Mouse (Mus musculus) liver, embryonic 14.5 days (tissue): ENCODE results near the gene St6galnac3. TPM values are rescaled to one million over a fixed set of nuclear protein-coding genes. Genes with fewer than 3 reads are reported as not detected.
A peak's percentile ranks its signal among the peaks of the same experiment; 100 is the strongest.

Experiments used
- ATAC-seq: fragments of 200-750 bp; cut with Nextera tagmentation; 2 replicates; pipeline ENCODE4 v1.8.0; 2017; ENCODE audit warnings: moderate number of reproducible peaks, mild to moderate bottlenecking, moderate library complexity; ENCODE audit not compliant: insufficient read depth
- DNase-seq, 3 experiments: peaks; one replicate each; pipeline ENCODE4 v3.0.0-alpha.2; 2012 to 2013; ENCODE audit warnings: low read depth in 3 of 3, low spot score in 3 of 3
- H3K27ac ChIP-seq: fragments of 300-500 bp; sonication (generic); 2 replicates; pipeline ENCODE4 v1.5.1; 2014; ENCODE audit warnings: moderate library complexity, mild to moderate bottlenecking, control low read depth, inconsistent platforms
- H3K27me3 ChIP-seq: fragments of 300-500 bp; sonication (generic); 2 replicates; pipeline ENCODE4 v1.6.1; 2014; ENCODE audit warnings: mild to moderate bottlenecking, low read length, moderate library complexity; ENCODE audit not compliant: control insufficient read depth, insufficient read depth
- H3K36me3 ChIP-seq: fragments of 300-500 bp; sonication (generic); replicated peaks from 2 replicates; pipeline ENCODE4 v1.6.1; 2014; ENCODE audit warnings: low read depth; ENCODE audit not compliant: control insufficient read depth, insufficient read depth
- H3K4me1 ChIP-seq, 2 experiments: fragments of 200-500 bp in 1 of 2; fragments of 300-500 bp in 1 of 2; sonication (generic) in 1 of 2; replicated peaks; 2 replicates each; pipeline ENCODE4 v1.6.1; 2012 to 2014; ENCODE audit warnings: antibody characterized with exemption in 1 of 2, inconsistent platforms in 1 of 2, low read length in 1 of 2; ENCODE audit not compliant: control insufficient read depth in 2 of 2, insufficient read depth in 2 of 2
- H3K4me2 ChIP-seq: fragments of 300-500 bp; sonication (generic); 2 replicates; pipeline ENCODE4 v1.6.1; 2014; ENCODE audit warnings: low read depth, mild to moderate bottlenecking, control low read depth, moderate library complexity
- H3K4me3 ChIP-seq, 2 experiments: fragments of 200-500 bp in 1 of 2; fragments of 300-500 bp in 1 of 2; sonication (generic) in 1 of 2; 2 replicates each; pipeline ENCODE4 v1.5.1; 2012 to 2014; ENCODE audit warnings: low read depth in 2 of 2, low read length in 2 of 2, mild to moderate bottlenecking in 2 of 2, control low read depth in 1 of 2, inconsistent platforms in 1 of 2, moderate library complexity in 1 of 2; ENCODE audit not compliant: insufficient read depth in 1 of 2
- H3K9ac ChIP-seq: fragments of 300-500 bp; sonication (generic); replicated peaks from 2 replicates; pipeline ENCODE4 v1.6.1; 2014; ENCODE audit warnings: mild to moderate bottlenecking, control low read depth, moderate library complexity
- H3K9me3 ChIP-seq: fragments of 300-500 bp; sonication (generic); 2 replicates; pipeline ENCODE4 v1.6.1; 2016; ENCODE audit warnings: low read length, mixed read lengths; ENCODE audit not compliant: control insufficient read depth
- CTCF ChIP-seq: IDR thresholded peaks from 2 replicates; pipeline ENCODE4 v1.5.1; 2016; ENCODE audit warnings: antibody characterized with exemption, low read depth, control low read depth
- EP300 ChIP-seq: IDR thresholded peaks from 2 replicates; pipeline ENCODE4 v1.6.1; 2016; ENCODE audit warnings: antibody characterized with exemption, low read depth
- WGBS: fragments of 180-500 bp; shearing (Covaris S2); extraction: QIAGEN DNeasy Blood & Tissue Kit; methylation state at CpG from one replicate; pipeline ENCODE4 v1.1.7; 2014; ENCODE audit not compliant: insufficient replicate concordance; 5-methylcytosine and 5-hydroxymethylcytosine counted together
- polyA plus RNA-seq, 2 experiments: library from polyadenylated mRNA; depleted of rRNA in 1 of 2; stranded (reverse) in 1 of 2; unstranded in 1 of 2; fragments of >200 nt; fragmentation: Nextera tagmentation in 1 of 2; extraction: Ambion mirVana in 1 of 2; gene quantifications; 2 replicates each; pipeline versions ENCODE4 v1.2.1 to v1.2.3; 2012 to 2014

St6galnac3 gene
- polyA plus RNA-seq, 2 experiments = 2.9 to 5.7 TPM

DNA sequence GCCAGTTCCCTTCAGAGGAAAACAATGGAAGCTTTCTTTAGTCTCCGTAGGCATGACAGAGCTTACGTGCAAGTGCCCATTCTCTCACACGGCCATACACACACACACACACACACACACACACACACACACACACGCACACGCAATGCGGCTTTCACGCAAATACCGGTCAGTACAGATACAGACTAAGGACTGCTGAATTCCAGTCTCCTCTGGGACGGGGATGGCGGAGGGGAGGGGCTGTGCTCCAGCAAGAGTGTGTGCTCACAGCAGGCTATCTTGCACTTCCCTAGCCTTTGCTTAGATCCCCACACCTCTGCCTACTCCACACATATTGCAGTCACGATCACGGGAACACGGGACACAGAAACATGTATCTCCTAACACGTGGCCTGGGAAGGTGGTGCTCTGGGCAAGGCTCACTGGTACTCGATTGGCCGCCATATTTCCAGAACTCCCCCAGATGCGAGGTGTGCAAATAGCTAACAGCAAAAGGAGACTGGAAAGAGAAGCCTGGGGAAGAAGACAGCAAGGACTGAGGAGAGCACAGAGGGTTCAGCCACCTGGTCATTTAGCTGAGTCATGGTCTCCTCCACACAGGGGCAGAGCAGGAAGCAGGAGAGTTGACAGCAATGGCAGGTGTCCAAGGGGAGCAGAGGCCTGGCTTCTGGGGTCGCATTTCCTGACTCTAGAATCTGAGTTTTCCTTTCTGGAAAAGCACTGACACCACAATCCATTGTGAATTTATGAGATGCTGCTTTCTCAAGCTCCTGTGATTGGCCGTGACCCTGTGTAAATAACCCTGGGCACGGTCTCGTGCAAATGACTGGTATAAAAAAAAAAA lies 56.3 kb downstream of the St6galnac3 start:
- Histone ChIP-seq H3K4me1 (peaks cover 18 to 39% of the 10 kb centered on the region in 2 experiments), H3K4me2 (no peak overlapping the region), H3K27me3 (no peaks in the 10 kb centered on the region), H3K9ac (no peak overlapping the region), H3K9me3 (no peaks in the 10 kb centered on the region), H3K27ac (no peak overlapping the region), H3K4me3 (no peak overlapping the region), H3K36me3 (no peaks in the 10 kb centered on the region)
- no peak for DNase-seq
- no peak for TF ChIP-seq CTCF
- TF ChIP-seq EP300 = no peak
- WGBS = 75% methylated on average over 21 of the region's 21 CpGs
- ATAC-seq = 0 out of 2 replicates have a peak, but pooled peaks have one; percentile 25

DNA sequence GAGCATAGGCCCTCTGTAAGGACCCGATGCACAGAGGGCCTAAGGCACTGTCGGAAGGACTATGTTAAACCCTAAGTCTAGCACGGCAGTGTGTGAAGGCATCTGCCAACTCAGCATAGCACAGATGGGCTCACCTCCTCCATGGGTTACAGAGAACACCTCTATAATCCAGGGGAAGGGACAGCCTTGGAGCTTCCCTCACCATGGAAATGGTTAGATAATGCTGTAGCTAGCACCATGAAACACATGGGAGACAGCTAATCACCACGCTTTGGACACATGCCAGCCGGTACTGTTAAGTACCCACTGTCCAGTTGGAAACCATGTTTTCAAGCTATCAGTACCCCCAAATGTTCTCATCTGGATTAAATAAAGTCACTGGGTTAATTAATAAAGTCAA lies 60.3 kb downstream of the St6galnac3 start:
- DNase-seq (no peak), ATAC-seq (no peak)
- Histone ChIP-seq H3K27me3 (no peaks in the 10 kb centered on the region), H3K4me3 (no peak overlapping the region), H3K4me1 (peaks cover 18 to 28% of the 10 kb centered on the region in 2 experiments), H3K27ac (no peak overlapping the region), H3K36me3 (no peaks in the 10 kb centered on the region), H3K9me3 (no peaks in the 10 kb centered on the region), H3K4me2 (no peak overlapping the region), H3K9ac (no peak overlapping the region)
- TF ChIP-seq EP300 (no peak), CTCF (no peak)
- WGBS = 88% methylated on average over 5 of the region's 5 CpGs

DNA sequence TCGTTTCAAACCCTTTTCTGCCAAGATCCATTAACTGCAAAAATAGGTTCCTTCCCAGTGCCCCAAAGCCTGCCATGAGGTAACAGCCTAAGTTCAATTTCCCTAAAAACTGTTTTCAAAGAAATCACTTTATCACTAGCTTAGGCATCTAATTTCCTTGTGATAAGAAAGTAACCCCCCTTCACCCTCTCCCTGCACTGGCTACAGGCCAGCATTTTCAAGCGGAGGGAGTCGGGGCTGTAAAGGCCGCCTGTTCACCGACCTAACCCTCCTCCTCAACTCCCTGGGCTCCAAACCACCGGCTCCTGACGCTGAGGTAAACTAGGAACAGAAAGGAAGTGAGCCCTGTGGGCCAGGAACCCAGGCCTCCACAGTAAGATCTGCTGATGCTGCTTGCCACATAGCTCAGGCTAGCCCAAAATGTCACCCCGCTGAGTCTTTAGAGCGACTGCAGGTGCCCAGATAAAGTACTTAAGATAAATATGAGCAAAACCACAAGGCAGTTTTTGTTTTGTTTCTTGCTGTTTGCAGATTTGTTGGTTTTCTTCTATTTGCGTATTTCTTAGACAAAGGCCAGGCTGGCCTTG lies 61.0 kb downstream of the St6galnac3 start:
- DNase-seq (no peak), ATAC-seq (no peak)
- Histone ChIP-seq H3K27ac (no peak overlapping the region), H3K4me2 (no peak overlapping the region), H3K9me3 (no peaks in the 10 kb centered on the region), H3K4me3 (no peak overlapping the region), H3K27me3 (no peaks in the 10 kb centered on the region), H3K36me3 (no peaks in the 10 kb centered on the region), H3K9ac (peak overlapping the region; percentile 9; the same call in 1 of the 2 replicates), H3K4me1 (peaks cover 18 to 26% of the 10 kb centered on the region in 2 experiments)
- TF ChIP-seq CTCF = no peak
- TF ChIP-seq EP300 = peak; percentile 24; the same call in 1 of the 2 replicates
- WGBS = 18% methylated on average over 10 of the region's 10 CpGs

DNA sequence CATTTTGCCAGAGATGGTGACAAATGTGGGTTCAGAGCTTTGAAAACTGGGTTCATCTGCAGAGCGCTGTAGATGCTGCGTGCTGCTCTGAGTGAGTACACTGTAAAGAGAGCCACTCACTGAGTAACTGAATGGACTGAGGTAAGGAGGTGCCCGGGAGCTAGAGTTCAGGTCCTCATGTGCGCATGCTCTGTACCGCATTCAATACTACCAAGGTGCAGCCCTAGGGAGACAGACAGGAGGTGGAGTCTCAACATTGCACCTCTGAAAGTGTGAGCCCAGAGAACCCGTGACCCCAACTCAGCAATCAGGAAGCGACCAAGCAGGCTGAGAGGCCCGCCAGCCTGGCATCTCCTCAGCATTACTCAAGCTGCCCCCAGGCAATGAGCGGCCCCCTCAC lies 62.2 kb downstream of the St6galnac3 start:
- no peaks in the 10 kb centered on the region for H3K36me3 ChIP-seq
- WGBS = 83% methylated on average over 9 of the region's 9 CpGs
- H3K9me3 ChIP-seq = no peaks in the 10 kb centered on the region
- no peaks in the 10 kb centered on the region for H3K27me3 ChIP-seq
- no peak for TF ChIP-seq CTCF
- no peak for TF ChIP-seq EP300
- ATAC-seq (no peak), DNase-seq (no peak)
- no peak overlapping the region for H3K4me3 ChIP-seq
- H3K4me1 ChIP-seq = peaks cover 18 to 20% of the 10 kb centered on the region in 2 experiments
- H3K27ac ChIP-seq = no peak overlapping the region
- H3K4me2 ChIP-seq = no peak overlapping the region
- H3K9ac ChIP-seq = no peak overlapping the region

DNA sequence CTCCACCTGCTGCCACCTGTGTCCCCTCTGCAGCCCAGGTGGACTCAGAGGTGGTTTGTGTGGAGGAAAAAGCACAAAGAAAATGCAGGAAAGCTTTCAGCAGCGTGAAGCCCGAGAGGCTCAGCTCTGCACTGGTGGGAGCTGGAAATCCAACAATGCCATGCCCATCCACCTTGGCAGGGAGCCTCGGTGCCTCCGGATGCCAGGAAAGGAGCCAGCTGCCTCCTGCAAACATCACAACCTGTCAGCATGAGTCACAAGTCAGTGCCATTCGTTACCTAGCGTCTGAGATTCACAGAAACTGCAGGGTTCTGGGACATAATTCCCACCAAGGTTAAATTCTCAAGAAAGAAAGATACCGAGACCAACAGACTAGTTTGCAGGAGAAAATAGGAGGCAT lies 63.0 kb downstream of the St6galnac3 start:
- WGBS = 82% methylated on average over 7 of the region's 7 CpGs
- ATAC-seq (no peak), DNase-seq (no peak)
- Histone ChIP-seq H3K4me3 (no peak overlapping the region), H3K27ac (no peak overlapping the region), H3K9me3 (no peaks in the 10 kb centered on the region), H3K36me3 (no peaks in the 10 kb centered on the region), H3K9ac (no peak overlapping the region), H3K4me2 (no peak overlapping the region), H3K4me1 (peaks cover 18 to 20% of the 10 kb centered on the region in 2 experiments), H3K27me3 (no peaks in the 10 kb centered on the region)
- TF ChIP-seq EP300 = no peak
- no peak for TF ChIP-seq CTCF
